Mouse (Mus musculus) left cerebral cortex, adult 11 months (tissue): ENCODE data around the gene Vps37d.

Source experiments
- DNase-seq: peaks from one replicate; pipeline ENCODE4 v3.0.0; 2022; ENCODE audit warnings: low spot score

Vps37d gene

GRCm38 (mm10) chr5:135077564-135078481 lies at the start of gene Vps37d:
Gene Vps37d (minus strand): TSS chr5:135078266.
- peak; percentile 87 for DNase-seq

GRCm38 (mm10) chr5:135127669-135128068 lies 49.6 kb upstream of the Vps37d start:
- DNase-seq, result no peak

GRCm38 (mm10) chr5:135126121-135126520 lies 48.1 kb upstream of the Vps37d start:
- no peak for DNase-seq

- DNase-seq, result no peak
These were observed 42.7 kb upstream of the Vps37d start for GRCm38 (mm10) chr5:135120753-135121152.

GRCm38 (mm10) chr5:135118589-135119081 lies 40.6 kb upstream of the Vps37d start:
- DNase-seq, result no peak

- no peak for DNase-seq
These were observed 37.2 kb upstream of the Vps37d start for GRCm38 (mm10) chr5:135115241-135115640.

- no peak for DNase-seq
These were observed 35.7 kb upstream of the Vps37d start for GRCm38 (mm10) chr5:135113782-135114181.

- no peak for DNase-seq
These were observed 31.9 kb upstream of the Vps37d start for GRCm38 (mm10) chr5:135109976-135110375.

GRCm38 (mm10) chr5:135109426-135109825 lies 31.4 kb upstream of the Vps37d start:
- DNase-seq, result no peak

- no peak for DNase-seq
These were observed 31.0 kb upstream of the Vps37d start for GRCm38 (mm10) chr5:135109017-135109416.

GRCm38 (mm10) chr5:135107521-135108501 lies 29.7 kb upstream of the Vps37d start:
- DNase-seq, result no peak

- peak; percentile 49 for DNase-seq
These were observed 28.7 kb upstream of the Vps37d start for GRCm38 (mm10) chr5:135106758-135107256.

- DNase-seq, result no peak
These were observed 26.1 kb upstream of the Vps37d start for GRCm38 (mm10) chr5:135103999-135104660.

- no peak for DNase-seq
These were observed 22.9 kb upstream of the Vps37d start for GRCm38 (mm10) chr5:135100981-135101380.

- DNase-seq, result no peak
These were observed 11.6 kb upstream of the Vps37d start, which contains the start of gene Mlxipl for GRCm38 (mm10) chr5:135089653-135090052. Gene Mlxipl (plus strand): TSS chr5:135089890.

- no peak for DNase-seq
These were observed 8.8 kb upstream of the Vps37d start for GRCm38 (mm10) chr5:135086871-135087270.

GRCm38 (mm10) chr5:135080539-135080938 lies 2.5 kb upstream of the Vps37d start:
- DNase-seq, result no peak

GRCm38 (mm10) chr5:135079578-135079977 lies 1.5 kb upstream of the Vps37d start:
- DNase-seq, result no peak

- no peak for DNase-seq
These were observed 380 bp upstream of the Vps37d start for GRCm38 (mm10) chr5:135078482-135078810.

- no peak for DNase-seq
These were observed 1.0 kb downstream of the Vps37d start for GRCm38 (mm10) chr5:135076931-135077505.

GRCm38 (mm10) chr5:135076368-135076767 lies 1.7 kb downstream of the Vps37d start:
- no peak for DNase-seq
